Mouse (Mus musculus): ENCODE measurements around the gene Cdhr1.

Cdhr1 gene

DNA sequence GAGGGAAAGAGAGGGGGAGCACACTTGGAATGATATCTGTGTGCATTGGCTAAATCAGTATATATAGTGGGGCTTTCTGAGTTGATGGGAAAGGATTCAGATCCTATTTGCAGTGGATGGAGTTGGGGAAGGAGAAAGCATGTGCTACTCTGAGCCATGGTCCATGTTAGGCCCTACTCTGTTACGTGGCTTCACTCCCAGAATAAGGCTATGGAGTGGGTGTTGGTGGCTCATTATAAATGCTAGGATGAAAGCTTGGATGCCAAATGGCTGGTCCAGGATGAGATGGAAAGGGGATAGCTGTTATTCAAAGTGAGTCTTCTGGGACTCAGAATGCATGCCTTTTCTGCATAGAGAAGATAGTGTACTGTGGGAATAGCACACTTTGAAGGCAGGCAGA lies 17.4 kb downstream of the Cdhr1 start:
- DNase-seq (ENCODE audit: low spot score in 2 of 2), result no peak

DNA sequence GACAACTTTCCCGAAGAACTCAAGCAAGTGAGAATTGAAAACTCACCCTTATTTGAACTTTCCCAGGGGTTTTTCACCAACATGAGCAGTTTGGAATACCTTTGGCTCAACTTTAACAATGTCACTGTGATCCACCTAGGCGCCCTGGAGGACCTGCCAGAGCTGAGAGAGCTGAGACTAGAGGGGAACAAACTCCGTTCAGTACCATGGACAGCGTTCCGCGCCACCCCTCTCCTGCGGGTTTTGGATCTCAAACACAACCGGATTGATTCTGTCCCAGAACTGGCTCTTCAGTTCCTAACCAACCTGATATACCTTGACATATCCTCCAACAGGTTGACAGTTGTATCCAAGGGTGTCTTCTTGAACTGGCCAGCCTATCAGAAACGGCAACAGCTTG lies 29.6 kb downstream of the Cdhr1 start:
- peak in 1 of 2 experiments; percentile 18 for DNase-seq (ENCODE audit: low spot score in 2 of 2)

DNA sequence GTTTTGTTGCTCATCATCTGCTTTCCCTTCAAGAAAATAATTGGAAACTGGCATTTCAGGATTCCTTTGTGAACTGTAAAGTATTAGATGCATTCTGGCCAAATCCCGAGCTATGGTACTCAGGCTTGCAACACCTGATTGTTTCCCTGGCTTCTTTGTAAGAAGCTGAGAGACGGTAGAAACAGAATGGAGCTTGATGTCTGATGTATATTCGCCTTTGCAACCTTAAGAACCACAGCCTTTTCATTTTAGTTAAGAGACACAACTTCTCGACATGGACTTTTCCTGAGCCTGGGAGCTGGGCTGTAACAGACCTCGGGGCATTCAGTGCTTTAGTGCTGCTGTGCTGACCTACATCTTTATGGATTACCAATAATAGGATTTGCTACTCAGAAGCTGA lies 30.5 kb downstream of the Cdhr1 start, which contains the start of gene Lrit2:
Lrit2 (plus strand) TSS at position 301 of the 400 bp plus-strand sequence.
- DNase-seq (ENCODE audit: low spot score in 2 of 2), result no peak

DNA sequence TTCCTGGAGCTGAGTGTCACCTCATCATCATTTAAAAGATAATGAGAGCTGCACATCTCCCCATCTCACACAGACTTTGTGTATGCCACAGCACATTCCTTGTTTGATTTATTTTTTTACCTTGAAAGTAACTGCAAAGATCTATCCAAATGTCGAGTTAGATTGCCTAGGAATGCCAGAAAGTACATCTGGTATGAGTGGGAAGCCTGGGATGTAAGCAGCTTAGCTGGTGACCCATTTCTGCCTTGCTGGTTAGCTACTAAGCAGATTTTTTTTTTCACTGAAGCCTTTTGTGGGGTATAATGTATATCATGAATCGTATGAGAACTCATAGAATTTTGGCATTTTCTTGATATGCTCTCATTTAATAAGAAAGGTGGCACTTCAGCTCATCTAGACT lies 31.5 kb downstream of the Cdhr1 start:
- no peak for DNase-seq (ENCODE audit: low spot score in 2 of 2)

DNA sequence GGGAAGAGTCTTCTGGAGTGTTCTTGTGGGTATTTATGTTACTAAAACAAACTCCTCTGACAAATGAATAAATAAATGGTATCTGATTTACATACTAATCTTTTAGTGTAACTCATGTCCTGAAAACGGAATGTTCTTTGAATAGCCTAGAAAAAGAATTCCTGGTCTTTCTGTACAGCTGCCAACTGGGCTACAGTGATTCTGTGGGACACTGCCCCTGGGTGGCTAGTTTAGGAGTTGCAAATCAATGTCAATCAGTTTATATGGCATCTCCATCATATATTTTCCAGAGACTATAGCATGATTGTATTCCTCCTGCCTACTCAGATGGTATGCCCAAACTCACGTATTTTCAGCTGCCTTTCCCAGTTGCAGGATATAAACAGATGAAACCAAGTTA lies 33.3 kb downstream of the Cdhr1 start:
- DNase-seq (ENCODE audit: low spot score in 2 of 2), result no peak

DNA sequence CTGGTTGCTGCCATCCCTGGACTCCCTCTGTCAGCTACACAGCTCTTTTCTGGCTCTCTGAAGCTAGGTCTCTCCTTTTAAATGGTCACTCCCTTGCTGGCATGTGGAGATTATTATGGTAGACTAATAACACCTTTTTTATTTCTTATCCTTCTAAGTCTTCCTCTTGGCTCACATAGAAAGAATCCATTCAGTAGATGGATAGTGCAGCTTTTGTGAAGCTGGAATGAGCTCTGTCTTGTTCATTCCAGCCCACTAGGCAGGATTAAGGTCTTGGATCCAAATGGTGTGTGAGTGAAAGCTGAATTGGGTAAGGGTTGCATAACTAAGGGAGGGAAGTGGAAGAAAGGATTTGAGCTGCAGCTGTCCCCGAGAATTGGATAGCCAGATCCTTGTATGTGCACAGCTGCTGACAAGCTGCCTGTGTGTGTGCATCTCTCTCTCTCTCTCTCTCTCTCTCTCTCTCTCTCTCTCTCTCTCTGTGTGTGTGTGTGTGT lies 49.2 kb downstream of the Cdhr1 start, which contains the start of gene Rgr:
Rgr (minus strand) TSS at position 51 of the 497 bp plus-strand sequence.
- DNase-seq (ENCODE audit: low spot score in 2 of 2), result no peak

DNA sequence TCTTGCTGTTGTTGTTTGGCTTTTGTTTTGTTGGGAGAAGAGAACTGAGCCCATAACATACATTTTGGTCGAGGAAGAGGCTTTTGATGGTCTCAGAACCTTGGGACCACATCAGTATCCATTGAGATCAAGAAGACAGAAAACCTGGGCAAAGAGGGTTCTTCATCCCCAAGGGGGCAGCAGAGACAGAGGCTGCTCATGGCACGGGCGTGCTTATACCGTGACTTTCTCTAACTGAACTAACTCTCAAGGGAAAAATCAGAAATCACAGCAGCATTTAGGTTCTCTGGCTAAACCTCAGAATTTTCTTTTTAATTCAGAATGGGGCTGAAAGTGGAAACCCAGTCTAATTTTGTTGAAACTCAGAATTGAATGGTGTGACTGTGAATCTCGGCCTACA lies 63.7 kb downstream of the Cdhr1 start:
- DNase-seq (ENCODE audit: low spot score in 2 of 2), result no peak

DNA sequence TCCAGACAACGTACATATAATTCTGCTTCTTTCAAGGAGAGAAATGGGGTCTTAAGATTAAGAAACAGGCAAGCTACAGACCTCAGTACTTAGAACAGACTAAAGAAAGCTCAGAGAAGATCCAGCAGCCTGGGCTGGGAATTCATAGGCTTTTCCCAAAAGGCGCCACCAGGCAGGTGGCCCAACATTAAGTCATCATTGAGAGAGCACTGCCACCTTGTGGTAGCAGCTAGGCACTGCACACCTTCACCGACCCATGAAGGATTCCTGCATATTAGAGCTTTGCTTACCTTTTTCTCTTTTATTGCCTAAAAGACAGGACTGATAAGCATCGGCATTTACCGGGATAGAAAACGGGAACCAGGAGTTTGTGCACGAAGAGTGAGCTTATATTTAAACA lies 64.9 kb downstream of the Cdhr1 start:
- DNase-seq (ENCODE audit: low spot score in 2 of 2), result peak; percentile 43 to 77

DNA sequence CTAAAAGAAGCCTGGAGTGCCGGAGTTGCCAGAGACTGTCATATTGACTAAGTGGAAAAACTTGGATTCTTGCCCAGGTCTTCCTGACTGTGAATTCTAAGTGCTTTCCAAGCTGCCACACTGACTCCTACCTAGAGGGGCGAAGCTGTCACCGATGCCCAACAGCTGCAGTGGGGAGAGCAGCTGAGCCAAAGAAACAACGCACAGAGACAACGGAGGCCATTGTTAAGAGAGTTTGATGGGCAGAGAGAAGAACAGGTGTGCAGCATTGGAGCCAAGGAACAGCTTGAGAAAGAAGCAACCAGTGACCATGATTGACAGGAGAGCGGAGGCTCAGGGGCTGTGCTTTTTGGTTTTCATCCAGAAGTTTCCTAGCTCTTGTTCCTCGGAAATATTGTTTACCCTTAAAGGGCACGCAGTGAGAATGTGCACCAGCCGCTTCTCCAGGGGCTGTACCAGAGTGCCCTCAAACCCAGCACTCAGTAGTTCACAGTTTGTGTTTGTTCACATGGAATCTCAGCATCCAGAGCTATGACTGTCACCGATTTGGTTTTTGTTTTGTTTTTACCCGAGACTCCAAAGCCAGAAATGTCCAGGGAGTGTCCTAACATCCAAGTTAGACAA lies 65.6 kb downstream of the Cdhr1 start:
- DNase-seq (ENCODE audit: low spot score in 2 of 2), result no peak

DNA sequence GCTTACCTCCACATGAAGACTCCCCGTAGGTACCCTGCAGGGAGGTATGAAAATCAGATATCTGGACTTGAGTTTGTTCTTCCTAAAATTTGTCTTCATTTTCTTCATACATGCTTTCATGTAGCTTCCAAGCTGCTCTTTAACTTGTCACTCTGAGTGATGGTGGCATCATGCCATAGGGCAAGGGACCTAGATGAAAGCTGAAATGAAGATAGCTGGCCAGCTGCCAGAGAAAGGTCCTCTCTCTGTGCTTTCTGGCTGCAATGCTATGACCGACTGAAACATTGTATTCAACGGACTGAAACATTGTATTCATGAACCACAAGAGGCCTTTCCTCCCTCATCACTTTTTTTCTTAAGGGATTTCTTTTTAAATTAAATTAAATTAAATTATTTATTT lies 69.6 kb downstream of the Cdhr1 start:
- no peak for DNase-seq (ENCODE audit: low spot score in 2 of 2)

DNA sequence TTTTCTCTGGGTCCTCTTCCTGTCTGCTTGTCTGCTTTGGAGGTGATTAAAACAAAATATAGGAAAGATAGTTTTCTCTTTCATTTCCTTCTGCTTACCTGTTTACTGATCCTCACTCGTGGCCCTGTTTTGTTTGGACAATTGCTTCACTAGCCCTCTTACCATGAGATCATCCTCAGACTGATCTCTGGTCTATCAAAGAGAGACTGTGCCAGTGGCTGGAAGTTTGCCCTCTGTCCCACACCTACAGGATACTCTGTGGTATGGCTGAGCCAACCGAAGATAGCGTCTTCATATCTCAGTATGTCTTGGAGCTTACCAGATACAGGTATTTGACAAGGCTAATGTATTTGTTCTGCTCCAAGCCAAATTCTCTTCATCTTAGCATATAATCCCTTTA lies 70.2 kb downstream of the Cdhr1 start:
- no peak for DNase-seq (ENCODE audit: low spot score in 2 of 2)

Measured in frontal cortex, postnatal 10 days (tissue).